Mouse (Mus musculus) kidney, adult 2 months (tissue): Measurements from ENCODE around the gene Zbtb9.

Source experiments
- CTCF ChIP-seq: fragments of 200-500 bp; conservative IDR thresholded peaks from 2 replicates; pipeline ENCODE4 v1.5.1; 2011; ENCODE audit warnings: low read depth, mild to moderate bottlenecking, control low read depth, low read length, moderate library complexity, mixed read lengths; ENCODE audit not compliant: insufficient read depth, insufficient read length
- POLR2A ChIP-seq: fragments of 200-500 bp; IDR thresholded peaks from one replicate; pipeline ENCODE4 v1.6.1; 2011; ENCODE audit warnings: low read depth, low read length, control low read depth

- TF ChIP-seq CTCF (no peak), POLR2A (no peak)
Measured at GRCm38 (mm10) chr17:27032328-27032727, 59.4 kb downstream of the Zbtb9 start.
